Mouse (Mus musculus) intestine, embryonic 15.5 days (tissue): ENCODE measurements around the gene Ccdc78. TPM values are rescaled to one million over a fixed set of nuclear protein-coding genes. Genes with fewer than 3 reads are reported as not detected.
A peak's percentile ranks its signal among the peaks of the same experiment; 100 is the strongest.

Experiments used
- ATAC-seq: fragments of 200-750 bp; cut with Nextera tagmentation; 2 replicates; pipeline ENCODE4 v1.8.0; 2017; ENCODE audit warnings: moderate TSS enrichment, moderate library complexity
- H3K27ac ChIP-seq: fragments of 300-500 bp; sonication (generic); 2 replicates; pipeline ENCODE4 v1.5.1; 2015; ENCODE audit warnings: mild to moderate bottlenecking, inconsistent platforms
- H3K27me3 ChIP-seq: fragments of 300-500 bp; sonication (generic); replicated peaks from 2 replicates; pipeline ENCODE4 v1.6.1; 2015; ENCODE audit warnings: inconsistent platforms
- H3K36me3 ChIP-seq: fragments of 300-500 bp; sonication (generic); 2 replicates; pipeline ENCODE4 v1.6.1; 2015; ENCODE audit warnings: inconsistent platforms
- H3K4me1 ChIP-seq: fragments of 300-500 bp; sonication (generic); replicated peaks from 2 replicates; pipeline ENCODE4 v1.6.1; 2015; ENCODE audit warnings: inconsistent platforms
- H3K4me2 ChIP-seq: fragments of 300-500 bp; sonication (generic); replicated peaks from 2 replicates; pipeline ENCODE4 v1.6.1; 2015; ENCODE audit warnings: mild to moderate bottlenecking, inconsistent platforms
- H3K4me3 ChIP-seq: fragments of 300-500 bp; sonication (generic); replicated peaks from 2 replicates; pipeline ENCODE4 v1.5.1; 2015; ENCODE audit warnings: inconsistent platforms
- H3K9ac ChIP-seq: fragments of 300-500 bp; sonication (generic); 2 replicates; pipeline ENCODE4 v1.6.1; 2015; ENCODE audit warnings: inconsistent platforms
- H3K9me3 ChIP-seq: fragments of 300-500 bp; sonication (generic); 2 replicates; pipeline ENCODE4 v1.6.1; 2016; ENCODE audit warnings: inconsistent platforms
- WGBS: fragments of 180-500 bp; shearing (Covaris S2); methylation state at CpG from one replicate; pipeline ENCODE4 v1.1.7; 2015; 5-methylcytosine and 5-hydroxymethylcytosine counted together
- polyA plus RNA-seq: library from polyadenylated mRNA; unstranded; fragments of >200 nt; fragmentation: Nextera tagmentation; extraction: Ambion mirVana; gene quantifications from 2 replicates; pipeline ENCODE4 v1.2.1, GENCODE M21; 2015

Ccdc78 gene
- polyA plus RNA-seq, 1 experiment from 2014 or later = 0.15 TPM

GRCm38 (mm10) chr17:25831451-25832281 lies 45.3 kb downstream of the Ccdc78 start:
- Histone ChIP-seq H3K4me2 (peak overlapping the region; percentile 91), H3K9me3 (no peaks in the 10 kb centered on the region), H3K27ac (peak overlapping the region; percentile 98), H3K4me1 (peaks cover 61% of the 10 kb centered on the region), H3K9ac (peak overlapping the region; percentile 85), H3K27me3 (no peaks in the 10 kb centered on the region), H3K36me3 (peaks cover 14% of the 10 kb centered on the region), H3K4me3 (peak overlapping the region; percentile 83)
- ATAC-seq = no peak
- 47% methylated on average over 21 of the region's 21 CpGs for WGBS

GRCm38 (mm10) chr17:25832436-25833290 lies 46.3 kb downstream of the Ccdc78 start:
- peak overlapping the region; percentile 91 for H3K4me2 ChIP-seq
- H3K27me3 ChIP-seq = no peaks in the 10 kb centered on the region
- peaks cover 14% of the 10 kb centered on the region for H3K36me3 ChIP-seq
- peaks cover 70% of the 10 kb centered on the region for H3K4me1 ChIP-seq
- H3K9me3 ChIP-seq = no peaks in the 10 kb centered on the region
- peak; percentile 92 for ATAC-seq
- H3K9ac ChIP-seq = peak overlapping the region; percentile 85
- peak overlapping the region; percentile 98 for H3K27ac ChIP-seq
- peak overlapping the region; percentile 83 for H3K4me3 ChIP-seq
- WGBS = under 1% methylated on average over 76 of the region's 77 CpGs

DNA sequence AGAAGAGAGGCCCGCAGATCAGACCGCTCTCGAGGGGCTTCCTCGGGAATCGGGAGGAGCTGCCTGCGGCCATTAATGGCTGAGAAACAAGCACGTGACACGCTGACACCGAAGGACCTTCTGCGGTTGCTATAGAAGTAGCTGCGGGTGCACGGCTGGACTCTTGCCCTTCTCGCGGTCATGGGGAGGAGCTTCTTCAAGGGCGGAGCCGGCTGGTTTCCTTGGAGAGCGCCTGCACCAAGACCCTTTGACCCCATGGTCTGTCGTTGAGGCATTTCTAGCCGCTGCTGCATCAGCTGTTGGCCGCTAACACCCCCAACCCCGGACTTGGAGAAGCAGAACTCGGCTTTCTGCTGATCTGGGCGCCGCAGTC lies 46.9 kb downstream of the Ccdc78 start, which contains the start of gene Stub1:
TSS of gene Stub1 (minus strand) at position 114 of the 373 bp plus-strand sequence.
- H3K36me3 ChIP-seq = peaks cover 14% of the 10 kb centered on the region
- H3K27me3 ChIP-seq = no peaks in the 10 kb centered on the region
- H3K9me3 ChIP-seq = no peaks in the 10 kb centered on the region
- peak within 1 kb of the TSS; percentile 83 for H3K4me3 ChIP-seq
- H3K9ac ChIP-seq = peak within 1 kb of the TSS; percentile 85
- peaks cover 70% of the 10 kb centered on the region for H3K4me1 ChIP-seq
- ATAC-seq = peak; percentile 82
- WGBS = under 1% methylated on average over 24 of the region's 24 CpGs
- peak within 1 kb of the TSS; percentile 91 for H3K4me2 ChIP-seq
- peak within 1 kb of the TSS; percentile 98 for H3K27ac ChIP-seq

DNA sequence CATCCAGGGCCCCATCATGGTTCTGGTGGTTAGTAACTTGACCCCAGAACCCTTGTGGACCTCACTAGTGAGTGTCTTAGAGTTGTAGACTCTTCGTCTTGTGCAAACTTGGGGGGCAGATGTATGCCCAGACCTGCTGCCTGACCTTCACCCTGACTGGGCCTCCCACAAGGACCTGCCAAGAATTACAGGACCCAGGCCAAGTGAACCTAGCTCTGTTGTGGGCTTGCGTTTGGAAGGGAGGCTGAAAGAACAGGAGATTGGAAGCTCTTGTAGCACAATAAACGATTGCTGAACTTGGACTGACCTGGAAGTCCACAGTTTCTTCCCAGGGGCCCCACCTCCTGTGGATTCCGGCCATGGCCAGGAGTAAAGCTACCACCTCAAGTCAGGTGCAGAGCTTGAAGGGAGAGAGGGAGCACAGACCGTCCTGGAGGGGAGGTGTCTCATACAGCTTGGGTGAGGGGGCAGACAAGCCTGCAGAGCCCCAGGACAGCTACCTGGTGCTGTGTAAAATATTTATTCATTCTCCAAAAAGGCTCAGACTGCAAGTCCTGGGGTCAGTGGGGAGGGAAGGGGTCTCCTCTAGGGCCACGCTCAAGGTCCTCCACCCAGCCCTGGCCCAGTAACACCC lies 47.7 kb downstream of the Ccdc78 start:
- Histone ChIP-seq H3K9me3 (no peaks in the 10 kb centered on the region), H3K4me1 (peaks cover 68% of the 10 kb centered on the region), H3K27me3 (no peaks in the 10 kb centered on the region), H3K36me3 (peaks cover 16% of the 10 kb centered on the region), H3K27ac (peak overlapping the region; percentile 98), H3K4me2 (peak overlapping the region; percentile 91), H3K9ac (peak overlapping the region; percentile 85), H3K4me3 (peak overlapping the region; percentile 83)
- 19% methylated on average over 6 of the region's 6 CpGs for WGBS
- no peak for ATAC-seq

- Histone ChIP-seq H3K4me1 (peaks cover 70% of the 10 kb centered on the region), H3K9me3 (no peaks in the 10 kb centered on the region), H3K9ac (peak overlapping the region; percentile 85), H3K27me3 (no peaks in the 10 kb centered on the region), H3K36me3 (peaks cover 21% of the 10 kb centered on the region), H3K4me3 (peak overlapping the region; percentile 83), H3K4me2 (peak overlapping the region; percentile 91), H3K27ac (no peak overlapping the region; the same call in 1 of the 2 replicates)
- ATAC-seq = no peak
- WGBS = 77% methylated on average over 12 of the region's 12 CpGs
Observed at GRCm38 (mm10) chr17:25834595-25835222, 48.3 kb downstream of the Ccdc78 start.

- H3K4me2 ChIP-seq = peak overlapping the region; percentile 91
- peaks cover 21% of the 10 kb centered on the region for H3K36me3 ChIP-seq
- peaks cover 65% of the 10 kb centered on the region for H3K4me1 ChIP-seq
- H3K4me3 ChIP-seq = peak overlapping the region; percentile 83; the same call in 1 of the 2 replicates
- no peaks in the 10 kb centered on the region for H3K27me3 ChIP-seq
- no peak overlapping the region for H3K27ac ChIP-seq
- 93% methylated on average over 7 of the region's 7 CpGs for WGBS
- H3K9me3 ChIP-seq = no peaks in the 10 kb centered on the region
- ATAC-seq = no peak
- H3K9ac ChIP-seq = peak overlapping the region; percentile 85; the same call in 1 of the 2 replicates
Observed at GRCm38 (mm10) chr17:25835301-25835700, 48.9 kb downstream of the Ccdc78 start.

DNA sequence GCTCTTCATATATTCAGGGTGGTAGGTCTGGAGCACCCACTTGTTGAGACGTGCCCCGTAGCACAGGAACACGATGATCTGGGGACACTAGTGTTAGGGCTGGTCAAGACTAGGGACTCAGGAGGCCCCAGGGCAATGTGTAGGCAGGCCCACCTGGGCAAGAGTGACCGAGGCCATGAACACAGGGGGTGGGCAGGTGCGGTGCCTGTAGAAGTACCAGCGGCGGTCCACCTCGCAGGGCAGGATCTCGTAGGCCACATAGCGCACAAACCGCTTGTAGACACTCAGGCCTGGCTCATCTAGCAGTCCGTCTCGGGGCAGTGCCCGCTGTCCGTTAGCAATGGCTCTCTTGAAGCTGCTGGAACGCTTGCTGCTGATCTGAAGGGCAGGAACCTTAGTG lies 49.4 kb downstream of the Ccdc78 start:
- no peaks in the 10 kb centered on the region for H3K9me3 ChIP-seq
- H3K27me3 ChIP-seq = no peaks in the 10 kb centered on the region
- no peak overlapping the region for H3K4me3 ChIP-seq
- H3K4me1 ChIP-seq = peaks cover 62% of the 10 kb centered on the region
- ATAC-seq = no peak
- 0 out of 2 replicates have a peak overlapping the region, but pooled peaks have one; percentile 50 for H3K9ac ChIP-seq
- no peak overlapping the region for H3K27ac ChIP-seq
- WGBS = 91% methylated on average over 16 of the region's 16 CpGs
- peak overlapping the region; percentile 91; the same call in 1 of the 2 replicates for H3K4me2 ChIP-seq
- H3K36me3 ChIP-seq = peaks cover 17% of the 10 kb centered on the region

DNA sequence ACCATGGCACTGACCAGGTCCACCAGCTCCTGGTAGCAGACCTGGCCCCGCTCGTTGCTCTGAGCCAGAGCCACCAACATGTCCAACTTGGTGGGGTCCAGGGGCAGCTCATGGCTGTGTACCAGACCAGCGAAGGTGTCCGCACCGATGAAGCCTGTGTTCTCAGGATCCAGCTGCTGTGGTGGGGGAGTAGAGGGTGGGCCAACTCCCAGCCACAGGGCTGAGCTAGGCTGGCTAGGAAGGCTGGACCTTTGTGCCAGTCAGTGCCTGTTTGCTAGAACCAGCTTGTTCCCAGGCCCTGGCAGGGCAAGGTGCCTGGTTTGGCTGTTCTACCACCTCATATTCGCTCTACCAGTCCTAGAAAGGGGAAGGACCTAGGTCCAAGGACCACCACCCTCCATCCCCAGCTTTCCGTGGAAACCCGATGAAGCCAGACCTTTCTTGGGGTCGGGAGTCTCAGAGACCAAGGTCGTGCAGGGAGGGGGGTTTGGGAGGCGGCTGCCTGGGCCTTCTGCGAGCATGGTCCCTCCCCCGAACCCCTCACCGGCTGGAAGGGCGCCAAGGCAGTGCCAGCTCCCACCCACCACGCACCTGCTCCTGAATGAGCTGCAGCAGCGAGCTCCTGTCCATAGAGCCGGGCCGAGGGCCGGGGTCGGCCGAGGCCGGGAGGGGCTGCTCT lies 50.2 kb downstream of the Ccdc78 start:
- H3K4me1 ChIP-seq = peaks cover 55% of the 10 kb centered on the region
- 23% methylated on average over 23 of the region's 23 CpGs for WGBS
- peak overlapping the region; percentile 50 for H3K9ac ChIP-seq

GRCm38 (mm10) chr17:25837076-25837410 lies 50.7 kb downstream of the Ccdc78 start, which contains the start of gene Rhbdl1:
TSS of gene Rhbdl1 (minus strand) at chr17:25837295.
- peaks cover 50% of the 10 kb centered on the region for H3K4me1 ChIP-seq
- peaks cover 17% of the 10 kb centered on the region for H3K36me3 ChIP-seq
- no peaks in the 10 kb centered on the region for H3K9me3 ChIP-seq
- H3K4me2 ChIP-seq = peak within 1 kb of the TSS; percentile 91
- ATAC-seq = 0 out of 2 replicates have a peak, but pooled peaks have one; percentile 4
- peak within 1 kb of the TSS; percentile 50 for H3K9ac ChIP-seq
- H3K27me3 ChIP-seq = no peaks in the 10 kb centered on the region
- peak within 1 kb of the TSS; percentile 27; the same call in 1 of the 2 replicates for H3K27ac ChIP-seq
- WGBS = 1% methylated on average over 29 of the region's 29 CpGs
- H3K4me3 ChIP-seq = peak within 1 kb of the TSS; percentile 34

More for the DNA sequence above, 50.2 kb downstream of the Ccdc78 start:
- no peaks in the 10 kb centered on the region for H3K27me3 ChIP-seq
- ATAC-seq = no peak
- H3K9me3 ChIP-seq = no peaks in the 10 kb centered on the region
- peak overlapping the region; percentile 27; the same call in 1 of the 2 replicates for H3K27ac ChIP-seq
- peak overlapping the region; percentile 34 for H3K4me3 ChIP-seq
- H3K4me2 ChIP-seq = peak overlapping the region; percentile 91
- peaks cover 14% of the 10 kb centered on the region for H3K36me3 ChIP-seq

- H3K4me2 ChIP-seq = peak overlapping the region; percentile 91
- H3K27ac ChIP-seq = peak overlapping the region; percentile 22; the same call in 1 of the 2 replicates
- H3K4me1 ChIP-seq = peaks cover 52% of the 10 kb centered on the region
- WGBS = 50% methylated on average over 3 of the region's 3 CpGs
- no peak for ATAC-seq
- no peak overlapping the region for H3K9ac ChIP-seq
- H3K4me3 ChIP-seq = no peak overlapping the region
- H3K9me3 ChIP-seq = no peaks in the 10 kb centered on the region
- H3K27me3 ChIP-seq = no peaks in the 10 kb centered on the region
- peaks cover 21% of the 10 kb centered on the region for H3K36me3 ChIP-seq
Observed at GRCm38 (mm10) chr17:25837533-25837932, 51.2 kb downstream of the Ccdc78 start.

DNA sequence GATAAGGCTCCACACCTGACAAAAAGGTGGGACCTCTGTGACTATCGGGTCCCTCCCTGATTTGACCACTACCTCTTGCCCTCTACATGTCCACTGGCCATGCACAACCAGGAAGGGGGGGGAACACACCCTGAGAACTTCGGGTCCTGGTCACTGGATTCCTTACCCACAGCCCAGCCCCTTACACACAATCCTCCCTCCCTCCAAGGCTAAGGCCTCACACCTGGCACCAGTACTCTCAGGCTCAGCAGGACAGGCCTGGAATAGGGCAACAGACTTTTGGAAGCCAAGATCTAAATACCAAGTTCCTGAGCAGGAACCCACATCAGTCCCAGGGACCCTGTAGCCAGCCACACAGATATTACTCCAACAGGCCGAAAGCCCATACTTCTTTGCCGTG lies 52.5 kb downstream of the Ccdc78 start:
- no peak overlapping the region for H3K27ac ChIP-seq
- no peak overlapping the region for H3K4me2 ChIP-seq
- peaks cover 21% of the 10 kb centered on the region for H3K36me3 ChIP-seq
- no peaks in the 10 kb centered on the region for H3K9me3 ChIP-seq
- ATAC-seq = no peak
- H3K4me3 ChIP-seq = no peak overlapping the region
- H3K9ac ChIP-seq = no peak overlapping the region
- H3K4me1 ChIP-seq = peaks cover 63% of the 10 kb centered on the region
- H3K27me3 ChIP-seq = no peaks in the 10 kb centered on the region
- 84% methylated on average over 4 of the region's 4 CpGs for WGBS
